Mouse (Mus musculus) kidney, postnatal 10 days (tissue): ENCODE measurements around the gene Sema6d.

Source experiments
- DNase-seq: peaks from one replicate; pipeline ENCODE4 v3.0.0; 2021; ENCODE audit warnings: mixed read lengths

The Sema6d gene

DNA sequence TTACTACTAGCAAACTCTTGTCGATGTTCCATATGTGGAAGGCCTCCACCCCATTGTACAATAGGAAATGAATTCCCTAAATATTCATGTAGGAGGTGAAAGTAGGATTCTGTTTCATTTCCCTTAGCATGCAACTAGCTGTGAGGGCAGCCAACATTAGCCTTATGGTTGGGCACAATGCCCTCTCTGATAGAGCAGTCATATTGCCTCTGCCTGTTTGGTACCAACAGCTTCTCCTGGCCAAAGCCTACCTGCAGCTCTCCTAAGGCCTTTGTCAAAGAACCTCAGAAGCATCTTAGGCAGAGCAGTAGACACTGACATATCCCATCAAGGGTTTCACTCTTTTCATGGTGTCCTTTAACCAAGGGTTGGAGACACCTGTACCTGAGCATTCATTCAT lies 578.7 kb downstream of the Sema6d start:
- no peak for DNase-seq

DNA sequence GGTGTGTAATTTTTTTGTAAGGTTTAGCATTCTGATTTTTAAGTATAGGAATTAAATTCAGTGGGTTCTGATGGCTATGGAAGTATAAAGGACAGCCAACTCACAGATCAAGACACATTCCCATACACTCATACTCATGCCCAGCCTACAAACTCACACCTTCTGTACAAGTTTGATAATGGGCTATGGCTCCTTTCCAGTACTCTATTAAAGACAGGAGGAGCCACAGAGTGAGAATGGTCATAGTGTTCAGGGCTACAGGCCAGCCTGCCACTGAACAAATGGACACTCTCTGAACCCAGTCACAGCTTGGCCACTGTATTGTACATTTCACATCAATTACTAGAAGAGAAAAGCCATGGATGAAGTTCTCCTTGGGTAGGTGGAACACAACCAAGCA lies 583.3 kb downstream of the Sema6d start:
- DNase-seq, result no peak

DNA sequence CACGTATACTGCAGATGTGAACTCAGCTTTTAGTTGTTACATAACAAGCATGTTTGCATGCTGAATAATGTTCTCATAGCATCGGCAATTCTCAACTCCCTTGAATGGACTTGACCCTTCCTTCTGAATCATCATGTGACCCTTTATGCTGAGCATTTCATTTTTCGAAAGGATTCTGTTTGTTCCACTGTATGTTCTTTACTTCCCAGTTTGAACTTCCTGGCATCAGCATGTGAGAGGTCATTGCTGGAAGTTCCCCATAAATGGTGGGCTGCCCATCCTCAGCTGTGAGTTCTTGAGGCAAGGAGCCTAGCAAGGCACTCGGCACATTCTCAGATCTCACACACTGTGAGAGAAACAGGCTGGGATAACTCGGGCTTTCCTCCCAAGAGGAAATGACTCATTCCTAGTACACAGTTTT lies 594.7 kb downstream of the Sema6d start:
- peak; percentile 19 for DNase-seq

DNA sequence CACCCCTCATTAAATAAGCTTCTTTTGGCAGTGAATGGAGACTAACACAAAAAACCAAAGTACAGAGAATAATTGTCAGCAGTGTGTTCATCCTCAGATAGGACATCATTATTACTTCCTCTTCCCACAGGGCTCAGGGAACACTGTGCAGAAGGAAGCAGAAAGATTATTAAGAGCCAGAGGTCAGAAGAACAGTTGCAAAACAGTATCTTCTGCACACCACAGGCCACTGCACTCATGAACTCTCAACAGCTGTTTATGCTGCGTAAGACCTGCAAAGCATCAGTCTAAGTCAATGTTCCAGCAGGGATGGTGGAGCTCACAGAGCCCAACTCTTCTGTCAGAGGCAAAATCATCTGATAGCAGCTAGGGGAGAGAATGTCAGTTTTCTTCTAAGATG lies 600.6 kb downstream of the Sema6d start:
- no peak for DNase-seq

DNA sequence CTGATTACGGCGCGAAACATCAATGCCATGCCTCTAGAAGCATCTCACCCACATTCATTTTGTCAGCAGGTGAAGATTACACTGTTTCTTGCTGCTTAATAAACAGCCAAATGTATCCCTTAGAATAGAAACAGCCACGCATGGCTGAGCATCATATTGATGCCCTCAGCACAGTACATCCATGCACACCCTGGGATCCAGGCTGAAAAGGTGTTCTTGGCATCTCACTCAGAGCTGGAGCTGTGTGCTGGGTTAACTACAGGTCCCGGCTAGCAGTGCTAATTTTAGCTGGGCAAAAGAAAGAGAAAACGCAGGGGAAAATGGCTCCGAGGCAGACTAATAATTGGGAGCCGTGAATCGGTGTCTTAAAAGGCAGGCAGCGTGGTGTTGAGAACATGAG lies 612.9 kb downstream of the Sema6d start:
- no peak for DNase-seq

DNA sequence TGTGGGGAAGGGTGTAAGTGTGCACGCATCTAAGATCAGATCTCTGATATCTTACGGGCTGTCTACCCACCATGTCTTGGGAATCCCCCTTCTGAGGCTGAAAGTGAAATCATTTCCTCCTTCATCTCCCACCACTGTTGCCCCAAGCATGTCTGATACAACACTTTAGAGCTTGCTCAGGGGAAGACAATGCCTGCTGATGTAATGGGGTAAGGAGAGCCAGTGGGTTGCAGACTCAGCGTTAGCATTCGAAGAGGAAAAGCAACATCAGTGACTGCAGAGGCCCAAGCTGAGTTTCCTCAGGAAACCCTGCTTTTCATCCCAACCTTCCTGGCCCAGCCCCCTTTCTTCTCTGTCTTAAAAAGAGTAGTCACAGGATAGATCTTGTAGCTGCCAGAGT lies 615.2 kb downstream of the Sema6d start:
- peak; percentile 16 for DNase-seq

DNA sequence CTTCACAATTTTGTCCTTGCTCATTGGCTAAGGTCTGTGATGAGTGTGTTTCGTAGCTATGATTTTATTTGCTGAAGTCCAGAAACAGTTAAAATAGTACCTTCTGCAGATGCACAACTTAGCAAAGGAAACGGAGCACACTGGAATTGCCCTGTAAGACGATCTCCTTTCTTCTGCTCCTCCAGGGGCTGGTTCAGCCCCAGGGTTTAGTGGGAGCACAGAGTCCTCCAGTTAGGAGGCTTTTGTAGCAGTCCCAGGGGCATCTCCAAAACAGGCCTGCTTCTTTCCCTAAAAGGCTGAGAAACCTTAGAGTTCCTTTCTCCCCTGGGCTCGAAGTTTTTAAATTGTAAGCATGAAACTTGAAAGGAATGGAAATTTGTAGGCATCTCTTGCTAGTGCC lies 616.0 kb downstream of the Sema6d start:
- no peak for DNase-seq

DNA sequence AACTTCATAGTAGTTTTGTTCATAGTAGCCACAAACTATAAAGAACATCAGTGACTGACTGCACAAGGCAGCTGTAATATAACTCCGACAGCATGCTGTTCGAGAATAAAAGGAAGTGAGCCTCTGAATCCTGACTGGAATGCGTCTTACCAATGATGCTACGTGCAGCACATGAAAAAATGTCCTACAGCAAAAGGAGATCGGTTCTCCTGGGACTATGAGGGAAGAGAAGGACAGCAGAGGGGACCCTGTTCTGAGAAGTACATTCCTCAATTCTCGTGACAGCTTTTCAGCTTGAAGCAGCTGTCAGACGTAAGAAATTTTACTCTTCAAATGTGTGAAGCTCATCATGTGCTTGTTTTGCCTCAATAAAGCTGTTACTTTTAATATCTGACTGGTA lies 617.1 kb downstream of the Sema6d start:
- DNase-seq, result no peak
